Mouse (Mus musculus): ENCODE results near the gene Hrh3. TPM values are rescaled to one million over a fixed set of nuclear protein-coding genes. Genes with fewer than 3 reads are reported as not detected.

Hrh3 gene
- polyA plus RNA-seq, 1 experiment from 2014 or later = 2.1 TPM

GRCm38 (mm10) chr2:180077622-180078021 lies 26.7 kb downstream of the Hrh3 start:
- Histone ChIP-seq H3K9ac (ENCODE audit: low read depth, low read length) (no peak overlapping the region), H3K27ac (ENCODE audit: low read depth, low read length) (no peak overlapping the region), H3K9me3 (ENCODE audit: control insufficient read depth, low read length) (no peaks in the 10 kb centered on the region), H3K27me3 (replicated peaks; ENCODE audit: control insufficient read depth, insufficient read depth, low read length) (no peaks in the 10 kb centered on the region), H3K4me1 (ENCODE audit: control insufficient read depth, insufficient read depth, low read depth, low read length) (no peaks in the 10 kb centered on the region), H3K4me3 (ENCODE audit: low read length) (no peak overlapping the region), H3K36me3 (ENCODE audit: control insufficient read depth, insufficient read depth, low read length) (peaks cover 10% of the 10 kb centered on the region), H3K4me2 (ENCODE audit: low read length) (no peak overlapping the region)
- no peak for ATAC-seq
- 74% methylated on average over 3 of the region's 3 CpGs for WGBS

- H3K27me3 ChIP-seq (replicated peaks; ENCODE audit: control insufficient read depth, insufficient read depth, low read length) = no peaks in the 10 kb centered on the region
- no peak for ATAC-seq
- H3K9me3 ChIP-seq (ENCODE audit: control insufficient read depth, low read length) = no peaks in the 10 kb centered on the region
- 77% methylated on average over 7 of the region's 7 CpGs for WGBS
- no peak overlapping the region for H3K4me3 ChIP-seq (ENCODE audit: low read length)
- H3K9ac ChIP-seq (ENCODE audit: low read depth, low read length) = no peak overlapping the region
- H3K4me2 ChIP-seq (ENCODE audit: low read length) = no peak overlapping the region
- H3K36me3 ChIP-seq (ENCODE audit: control insufficient read depth, insufficient read depth, low read length) = peaks cover 10% of the 10 kb centered on the region
- H3K27ac ChIP-seq (ENCODE audit: low read depth, low read length) = no peak overlapping the region
- H3K4me1 ChIP-seq (ENCODE audit: control insufficient read depth, insufficient read depth, low read depth, low read length) = peaks cover 14% of the 10 kb centered on the region
These were observed 31.4 kb downstream of the Hrh3 start for GRCm38 (mm10) chr2:180072886-180073285.

- WGBS = 87% methylated on average over 2 of the region's 2 CpGs
- Histone ChIP-seq H3K4me3 (ENCODE audit: low read length) (no peak overlapping the region), H3K27ac (ENCODE audit: low read depth, low read length) (no peak overlapping the region), H3K9ac (ENCODE audit: low read depth, low read length) (no peak overlapping the region), H3K9me3 (ENCODE audit: control insufficient read depth, low read length) (no peaks in the 10 kb centered on the region), H3K4me1 (ENCODE audit: control insufficient read depth, insufficient read depth, low read depth, low read length) (peaks cover 14% of the 10 kb centered on the region), H3K27me3 (replicated peaks; ENCODE audit: control insufficient read depth, insufficient read depth, low read length) (no peaks in the 10 kb centered on the region), H3K36me3 (ENCODE audit: control insufficient read depth, insufficient read depth, low read length) (peaks cover 18% of the 10 kb centered on the region), H3K4me2 (ENCODE audit: low read length) (peak overlapping the region; percentile 95; the same call in 1 of the 2 replicates)
- ATAC-seq = no peak
These were observed 32.6 kb downstream of the Hrh3 start for GRCm38 (mm10) chr2:180071671-180072070.

GRCm38 (mm10) chr2:180070481-180071453 lies 33.5 kb downstream of the Hrh3 start, which contains the start of gene Mtg2:
TSS of gene Mtg2 (plus strand) at chr2:180070588.
- WGBS = 3% methylated on average over 58 of the region's 58 CpGs
- H3K4me2 ChIP-seq (ENCODE audit: low read length) = peak within 1 kb of the TSS; percentile 95
- peak within 1 kb of the TSS; percentile 88 for H3K9ac ChIP-seq (ENCODE audit: low read depth, low read length)
- no peaks in the 10 kb centered on the region for H3K27me3 ChIP-seq (replicated peaks; ENCODE audit: control insufficient read depth, insufficient read depth, low read length)
- peak; percentile 97 for ATAC-seq
- H3K9me3 ChIP-seq (ENCODE audit: control insufficient read depth, low read length) = no peaks in the 10 kb centered on the region
- H3K27ac ChIP-seq (ENCODE audit: low read depth, low read length) = peak within 1 kb of the TSS; percentile 94
- H3K4me1 ChIP-seq (ENCODE audit: control insufficient read depth, insufficient read depth, low read depth, low read length) = peaks cover 14% of the 10 kb centered on the region
- peak within 1 kb of the TSS; percentile 75 for H3K4me3 ChIP-seq (ENCODE audit: low read length)
- H3K36me3 ChIP-seq (ENCODE audit: control insufficient read depth, insufficient read depth, low read length) = peaks cover 18% of the 10 kb centered on the region

GRCm38 (mm10) chr2:180069770-180070480 lies 34.4 kb downstream of the Hrh3 start:
- no peaks in the 10 kb centered on the region for H3K9me3 ChIP-seq (ENCODE audit: control insufficient read depth, low read length)
- peak overlapping the region; percentile 88 for H3K9ac ChIP-seq (ENCODE audit: low read depth, low read length)
- no peak; the same call in 1 of the 2 replicates for ATAC-seq
- peaks cover 14% of the 10 kb centered on the region for H3K4me1 ChIP-seq (ENCODE audit: control insufficient read depth, insufficient read depth, low read depth, low read length)
- H3K36me3 ChIP-seq (ENCODE audit: control insufficient read depth, insufficient read depth, low read length) = peaks cover 18% of the 10 kb centered on the region
- no peaks in the 10 kb centered on the region for H3K27me3 ChIP-seq (replicated peaks; ENCODE audit: control insufficient read depth, insufficient read depth, low read length)
- H3K4me2 ChIP-seq (ENCODE audit: low read length) = peak overlapping the region; percentile 95
- H3K4me3 ChIP-seq (ENCODE audit: low read length) = peak overlapping the region; percentile 75
- 37% methylated on average over 20 of the region's 20 CpGs for WGBS
- peak overlapping the region; percentile 94 for H3K27ac ChIP-seq (ENCODE audit: low read depth, low read length)

GRCm38 (mm10) chr2:180063338-180064131 lies 40.8 kb downstream of the Hrh3 start:
- WGBS = 95% methylated on average over 11 of the region's 11 CpGs
- no peak overlapping the region for H3K4me2 ChIP-seq (ENCODE audit: low read length)
- ATAC-seq = no peak
- no peaks in the 10 kb centered on the region for H3K9me3 ChIP-seq (ENCODE audit: control insufficient read depth, low read length)
- no peaks in the 10 kb centered on the region for H3K27me3 ChIP-seq (replicated peaks; ENCODE audit: control insufficient read depth, insufficient read depth, low read length)
- no peak overlapping the region for H3K9ac ChIP-seq (ENCODE audit: low read depth, low read length)
- no peaks in the 10 kb centered on the region for H3K4me1 ChIP-seq (ENCODE audit: control insufficient read depth, insufficient read depth, low read depth, low read length)
- peaks cover 54% of the 10 kb centered on the region for H3K36me3 ChIP-seq (ENCODE audit: control insufficient read depth, insufficient read depth, low read length)
- no peak overlapping the region for H3K4me3 ChIP-seq (ENCODE audit: low read length)
- H3K27ac ChIP-seq (ENCODE audit: low read depth, low read length) = no peak overlapping the region

- Histone ChIP-seq H3K9me3 (ENCODE audit: control insufficient read depth, low read length) (no peaks in the 10 kb centered on the region), H3K27ac (ENCODE audit: low read depth, low read length) (no peak overlapping the region), H3K9ac (ENCODE audit: low read depth, low read length) (no peak overlapping the region), H3K4me1 (ENCODE audit: control insufficient read depth, insufficient read depth, low read depth, low read length) (no peaks in the 10 kb centered on the region), H3K27me3 (replicated peaks; ENCODE audit: control insufficient read depth, insufficient read depth, low read length) (no peaks in the 10 kb centered on the region), H3K4me3 (ENCODE audit: low read length) (no peak overlapping the region), H3K36me3 (ENCODE audit: control insufficient read depth, insufficient read depth, low read length) (peaks cover 37% of the 10 kb centered on the region), H3K4me2 (ENCODE audit: low read length) (no peak overlapping the region)
- 100% methylated on average over 9 of the region's 9 CpGs for WGBS
- no peak for ATAC-seq
These were observed 51.3 kb downstream of the Hrh3 start for GRCm38 (mm10) chr2:180053001-180053400.

GRCm38 (mm10) chr2:180051986-180052733 lies 52.1 kb downstream of the Hrh3 start:
- H3K9ac ChIP-seq (ENCODE audit: low read depth, low read length) = no peak overlapping the region
- no peaks in the 10 kb centered on the region for H3K27me3 ChIP-seq (replicated peaks; ENCODE audit: control insufficient read depth, insufficient read depth, low read length)
- no peak overlapping the region for H3K4me2 ChIP-seq (ENCODE audit: low read length)
- no peak overlapping the region for H3K4me3 ChIP-seq (ENCODE audit: low read length)
- peaks cover 29% of the 10 kb centered on the region for H3K36me3 ChIP-seq (ENCODE audit: control insufficient read depth, insufficient read depth, low read length)
- H3K9me3 ChIP-seq (ENCODE audit: control insufficient read depth, low read length) = no peaks in the 10 kb centered on the region
- H3K4me1 ChIP-seq (ENCODE audit: control insufficient read depth, insufficient read depth, low read depth, low read length) = no peaks in the 10 kb centered on the region
- 91% methylated on average over 14 of the region's 14 CpGs for WGBS
- no peak for ATAC-seq
- H3K27ac ChIP-seq (ENCODE audit: low read depth, low read length) = no peak overlapping the region

Data from hindbrain, embryonic 16.5 days (tissue).